Mouse (Mus musculus) T-helper 2 cell (primary cell): ENCODE measurements around the gene Ndufa4l2.

Source experiments
- in situ Hi-C: fragments of 300-600 bp; cut with MboI, MseI; formaldehyde crosslinking; loops from one replicate; pipeline ENCODE4 v1.15.1; 2025; ENCODE audit warnings: high pct_unique_total_duplicates

Gene Ndufa4l2

GRCm38 (mm10) chr10:127514764-127515163 lies at the start of gene Ndufa4l2:
Gene Ndufa4l2, plus strand, starts transcription at chr10:127514967.
- in situ Hi-C loops = no loop called here

- in situ Hi-C loops = no loop called here
Measured at GRCm38 (mm10) chr10:127471281-127471988, 43.3 kb upstream of the Ndufa4l2 start.

GRCm38 (mm10) chr10:127472722-127473121 lies 42.0 kb upstream of the Ndufa4l2 start:
- in situ Hi-C loops = no loop called here

- in situ Hi-C loops = no loop called here
Measured at GRCm38 (mm10) chr10:127475175-127475574, 39.6 kb upstream of the Ndufa4l2 start.

- in situ Hi-C loops = no loop called here
Measured at GRCm38 (mm10) chr10:127476541-127476940, 38.2 kb upstream of the Ndufa4l2 start.

GRCm38 (mm10) chr10:127477301-127477700 lies 37.5 kb upstream of the Ndufa4l2 start:
- in situ Hi-C loops = no loop called here

GRCm38 (mm10) chr10:127479131-127479530 lies 35.6 kb upstream of the Ndufa4l2 start:
- in situ Hi-C loops = no loop called here

- in situ Hi-C loops = no loop called here
Measured at GRCm38 (mm10) chr10:127480833-127481813, 33.6 kb upstream of the Ndufa4l2 start.

GRCm38 (mm10) chr10:127485235-127485634 lies 29.5 kb upstream of the Ndufa4l2 start:
- in situ Hi-C loops = no loop called here

- in situ Hi-C loops = no loop called here
Measured at GRCm38 (mm10) chr10:127488856-127489255, 25.9 kb upstream of the Ndufa4l2 start.

GRCm38 (mm10) chr10:127490160-127491127 lies 24.3 kb upstream of the Ndufa4l2 start:
- in situ Hi-C loops = no loop called here

GRCm38 (mm10) chr10:127491128-127491512 lies 23.6 kb upstream of the Ndufa4l2 start:
- in situ Hi-C loops = no loop called here

- in situ Hi-C loops = no loop called here
Measured at GRCm38 (mm10) chr10:127492118-127492517, 22.6 kb upstream of the Ndufa4l2 start.

- in situ Hi-C loops = no loop called here
Measured at GRCm38 (mm10) chr10:127496156-127496555, 18.6 kb upstream of the Ndufa4l2 start.

GRCm38 (mm10) chr10:127499516-127499915 lies 15.3 kb upstream of the Ndufa4l2 start:
- in situ Hi-C loops = no loop called here

- in situ Hi-C loops = no loop called here
Measured at GRCm38 (mm10) chr10:127500042-127500441, 14.7 kb upstream of the Ndufa4l2 start.

GRCm38 (mm10) chr10:127500894-127501893 lies 13.6 kb upstream of the Ndufa4l2 start, which contains the start of gene Stac3:
Gene Stac3, plus strand, starts transcription at chr10:127501686.
- in situ Hi-C loops = no loop called here

- in situ Hi-C loops = loop anchor here (5.0 kb wide), 1 partner anchor 34 kb away; no protein-coding TSS in a partner anchor
Measured at GRCm38 (mm10) chr10:127508239-127508638, 6.5 kb upstream of the Ndufa4l2 start.

- in situ Hi-C loops = loop anchor here (5.0 kb wide), 1 partner anchor 33 kb away; no protein-coding TSS in a partner anchor
Measured at GRCm38 (mm10) chr10:127509051-127509836, 5.5 kb upstream of the Ndufa4l2 start.
